Mouse (Mus musculus) liver, embryonic 14.5 days (tissue): ENCODE data around the gene Arl6ip1.

Experiments
- CTCF ChIP-seq: IDR thresholded peaks from 2 replicates; pipeline ENCODE4 v1.5.1; 2016; ENCODE audit warnings: antibody characterized with exemption, low read depth, control low read depth
- EP300 ChIP-seq: IDR thresholded peaks from 2 replicates; pipeline ENCODE4 v1.6.1; 2016; ENCODE audit warnings: antibody characterized with exemption, low read depth

DNA sequence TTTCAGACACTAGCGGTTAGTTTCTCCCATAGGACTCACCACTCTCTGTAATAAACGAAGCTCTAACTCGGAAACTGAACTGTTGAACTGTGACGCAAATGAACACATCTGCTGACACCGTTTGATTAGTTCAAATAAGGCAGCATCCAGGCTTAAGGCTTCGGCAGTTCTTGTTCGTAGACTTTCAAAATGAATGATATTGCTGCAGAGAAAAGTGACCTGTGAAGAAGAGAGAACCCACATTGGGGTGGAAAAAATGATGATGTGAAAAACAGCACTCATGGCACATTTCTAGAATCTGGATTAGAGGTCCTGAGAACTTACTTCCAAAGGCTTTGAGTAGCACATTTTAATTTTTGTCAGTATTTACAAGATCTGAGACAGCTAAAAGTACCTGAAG lies 11.8 kb upstream of the Arl6ip1 start:
- TF ChIP-seq CTCF (no peak), EP300 (no peak)
